Mouse (Mus musculus): Measurements from ENCODE around the gene Defb29.

The Defb29 gene

GRCm38 (mm10) chr2:152539944-152540710 lies at the start of gene Defb29:
Gene Defb29, minus strand, starts transcription at chr2:152540098.
- no peak for DNase-seq (ENCODE audit: low spot score)

- DNase-seq (ENCODE audit: low spot score) = no peak
These were observed 49.1 kb upstream of the Defb29 start for GRCm38 (mm10) chr2:152589021-152589420.

GRCm38 (mm10) chr2:152588450-152588849 lies 48.6 kb upstream of the Defb29 start:
- no peak for DNase-seq (ENCODE audit: low spot score)

- no peak for DNase-seq (ENCODE audit: low spot score)
These were observed 47.1 kb upstream of the Defb29 start for GRCm38 (mm10) chr2:152586926-152587560.

- DNase-seq (ENCODE audit: low spot score) = no peak
These were observed 40.7 kb upstream of the Defb29 start for GRCm38 (mm10) chr2:152580612-152581011.

GRCm38 (mm10) chr2:152580107-152580506 lies 40.2 kb upstream of the Defb29 start, which contains the start of gene Defb19:
Gene Defb19, minus strand, starts transcription at chr2:152580312.
- DNase-seq (ENCODE audit: low spot score) = no peak

GRCm38 (mm10) chr2:152573484-152573883 lies 33.6 kb upstream of the Defb29 start:
- DNase-seq (ENCODE audit: low spot score) = no peak

- no peak for DNase-seq (ENCODE audit: low spot score)
These were observed 32.4 kb upstream of the Defb29 start, which contains the start of gene Defb21 for GRCm38 (mm10) chr2:152572114-152572794. Gene Defb21, plus strand, starts transcription at chr2:152572744.

- no peak for DNase-seq (ENCODE audit: low spot score)
These were observed 30.4 kb upstream of the Defb29 start for GRCm38 (mm10) chr2:152570313-152570712.

GRCm38 (mm10) chr2:152569881-152570280 lies 30.0 kb upstream of the Defb29 start:
- no peak for DNase-seq (ENCODE audit: low spot score)

GRCm38 (mm10) chr2:152569038-152569437 lies 29.1 kb upstream of the Defb29 start, which contains the start of gene Gm17416:
Gene Gm17416, plus strand, starts transcription at chr2:152569338.
- DNase-seq (ENCODE audit: low spot score) = no peak

- no peak for DNase-seq (ENCODE audit: low spot score)
These were observed 16.8 kb upstream of the Defb29 start for GRCm38 (mm10) chr2:152556655-152557054.

- DNase-seq (ENCODE audit: low spot score) = peak; percentile 66
These were observed 14.0 kb upstream of the Defb29 start for GRCm38 (mm10) chr2:152553774-152554423.

- DNase-seq (ENCODE audit: low spot score) = no peak
These were observed 8.2 kb upstream of the Defb29 start for GRCm38 (mm10) chr2:152548124-152548523.

- peak; percentile 49 for DNase-seq (ENCODE audit: low spot score)
These were observed 4.8 kb upstream of the Defb29 start for GRCm38 (mm10) chr2:152544691-152545090.

GRCm38 (mm10) chr2:152543478-152543877 lies 3.6 kb upstream of the Defb29 start:
- peak; percentile 7 for DNase-seq (ENCODE audit: low spot score)

- DNase-seq (ENCODE audit: low spot score) = no peak
These were observed 3.0 kb upstream of the Defb29 start for GRCm38 (mm10) chr2:152542897-152543296.

GRCm38 (mm10) chr2:152541979-152542378 lies 2.1 kb upstream of the Defb29 start:
- DNase-seq (ENCODE audit: low spot score) = no peak

- DNase-seq (ENCODE audit: low spot score) = no peak
These were observed 21.9 kb downstream of the Defb29 start, which contains the start of gene Defb28 for GRCm38 (mm10) chr2:152517981-152518380. Gene Defb28, plus strand, starts transcription at chr2:152518255.

- DNase-seq (ENCODE audit: low spot score) = no peak
These were observed 23.8 kb downstream of the Defb29 start for GRCm38 (mm10) chr2:152516084-152516483.

- DNase-seq (ENCODE audit: low spot score) = no peak
These were observed 28.3 kb downstream of the Defb29 start, which contains the start of gene Defb26 for GRCm38 (mm10) chr2:152511592-152511991. Gene Defb26, minus strand, starts transcription at chr2:152511692.

GRCm38 (mm10) chr2:152503950-152504349 lies 35.9 kb downstream of the Defb29 start:
- DNase-seq (ENCODE audit: low spot score) = no peak

Data from urinary bladder, postnatal 14 days (tissue).